Mouse (Mus musculus): ENCODE measurements at regions not wholly inside any gene's neighbourhood (a gene's known extent, or its start where the extent isn't known, plus 50 kb on each side); places are given as distances from the start of the nearest gene placed in this dataset.
A peak's percentile ranks its signal among the peaks of the same experiment; 100 is the strongest.

DNA sequence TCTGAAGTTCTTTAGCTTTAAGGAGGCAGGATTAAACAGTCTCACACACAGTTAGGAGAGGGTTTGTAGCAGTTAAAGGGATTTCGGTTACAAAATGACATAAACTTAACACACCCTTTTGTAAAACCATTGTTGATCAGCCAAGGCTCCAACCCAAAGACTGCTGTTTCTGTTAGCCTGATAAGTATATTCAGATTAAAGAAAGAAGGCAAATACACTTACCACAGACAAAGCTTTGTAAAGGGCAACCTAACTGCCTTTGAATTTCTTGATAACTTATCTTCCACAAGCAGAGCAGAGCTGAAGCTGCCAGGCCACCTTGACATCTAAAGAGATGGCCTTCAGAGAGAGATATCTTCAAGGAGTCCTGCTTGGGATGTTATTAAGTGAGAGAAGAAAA, 229.9 kb upstream of the Trib2 start:
- Histone ChIP-seq H3K27ac (replicated peaks; ENCODE audit: low read depth, low read length) (no peak overlapping the region), H3K4me3 (ENCODE audit: insufficient read depth, low read depth, low read length) (no peak overlapping the region)

DNA sequence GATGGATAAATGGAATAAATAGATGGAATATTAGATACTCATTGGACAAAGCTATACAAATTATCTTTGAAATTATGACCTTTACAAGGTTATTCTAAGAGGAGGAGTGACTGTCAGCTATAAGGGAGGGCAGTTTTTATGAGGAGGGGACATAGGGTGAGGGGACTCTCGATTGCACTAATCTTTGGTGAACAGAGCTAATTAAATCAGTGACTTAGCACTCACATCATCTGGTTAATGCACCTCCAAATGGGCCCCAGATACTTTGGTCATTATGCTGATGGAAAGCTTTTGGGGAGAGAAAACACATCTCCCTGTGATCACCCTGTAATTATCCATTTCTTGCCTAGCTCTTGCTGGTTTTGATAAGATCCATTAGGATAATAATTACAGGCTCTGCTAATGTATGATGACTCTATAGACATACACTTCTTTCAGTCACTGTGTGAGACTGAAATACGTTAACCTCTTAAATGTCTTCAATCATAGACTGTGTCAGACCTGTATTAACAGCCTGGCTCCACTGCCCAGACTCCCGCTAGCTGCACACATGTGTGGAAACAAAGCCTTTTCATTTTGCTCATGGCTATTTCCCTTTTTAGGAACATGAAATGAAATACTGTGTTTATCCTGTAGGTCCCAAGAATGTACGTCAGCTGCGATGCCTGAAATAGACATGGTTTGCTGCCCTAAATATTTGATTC, 229.2 kb upstream of the Trib2 start:
- H3K4me1 ChIP-seq (ENCODE audit: control insufficient read depth, insufficient read depth, insufficient read length, low read length) = peaks cover 12% of the 10 kb centered on the region
- no peak overlapping the region for H3K4me3 ChIP-seq (ENCODE audit: insufficient read depth, low read depth, low read length)
- no peak overlapping the region for H3K27ac ChIP-seq (replicated peaks; ENCODE audit: low read depth, low read length)

More for the DNA sequence above, 229.9 kb upstream of the Trib2 start:
- H3K4me1 ChIP-seq (ENCODE audit: control insufficient read depth, insufficient read depth, insufficient read length, low read length) = peaks cover 10% of the 10 kb centered on the region

GRCm38 (mm10) chr12:16043466-16044214, 226.9 kb upstream of the Trib2 start:
- H3K4me3 ChIP-seq (ENCODE audit: insufficient read depth, low read depth, low read length) = no peak overlapping the region
- H3K27ac ChIP-seq (replicated peaks; ENCODE audit: low read depth, low read length) = no peak overlapping the region
- peaks cover 12% of the 10 kb centered on the region for H3K4me1 ChIP-seq (ENCODE audit: control insufficient read depth, insufficient read depth, insufficient read length, low read length)

GRCm38 (mm10) chr12:16042362-16042761, 225.6 kb upstream of the Trib2 start:
- Histone ChIP-seq H3K4me3 (ENCODE audit: insufficient read depth, low read depth, low read length) (no peak overlapping the region), H3K27ac (replicated peaks; ENCODE audit: low read depth, low read length) (0 out of 2 replicates have a peak overlapping the region, but pooled peaks have one; percentile 61), H3K4me1 (ENCODE audit: control insufficient read depth, insufficient read depth, insufficient read length, low read length) (peaks cover 12% of the 10 kb centered on the region)

DNA sequence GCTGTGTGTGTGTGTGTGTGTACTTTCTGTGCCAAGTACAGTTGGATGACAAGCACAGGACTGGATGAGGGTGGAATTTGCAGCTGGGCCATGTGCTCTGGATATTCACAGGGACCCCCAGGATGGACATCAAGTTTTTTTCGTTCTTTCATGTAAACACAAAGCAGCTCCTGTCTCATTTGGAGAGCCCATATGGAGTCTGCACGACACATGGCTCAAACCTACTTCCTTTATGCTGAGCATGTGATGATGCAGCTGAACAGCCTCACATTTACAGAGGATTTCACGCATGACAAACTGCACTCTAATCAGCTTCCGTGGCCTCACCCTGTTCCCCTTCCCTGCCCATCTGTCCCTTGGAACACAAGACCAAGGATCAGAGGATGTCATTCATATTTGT, 224.4 kb upstream of the Trib2 start:
- Histone ChIP-seq H3K4me3 (ENCODE audit: insufficient read depth, low read depth, low read length) (no peak overlapping the region), H3K4me1 (ENCODE audit: control insufficient read depth, insufficient read depth, insufficient read length, low read length) (peaks cover 12% of the 10 kb centered on the region), H3K27ac (replicated peaks; ENCODE audit: low read depth, low read length) (no peak overlapping the region)

DNA sequence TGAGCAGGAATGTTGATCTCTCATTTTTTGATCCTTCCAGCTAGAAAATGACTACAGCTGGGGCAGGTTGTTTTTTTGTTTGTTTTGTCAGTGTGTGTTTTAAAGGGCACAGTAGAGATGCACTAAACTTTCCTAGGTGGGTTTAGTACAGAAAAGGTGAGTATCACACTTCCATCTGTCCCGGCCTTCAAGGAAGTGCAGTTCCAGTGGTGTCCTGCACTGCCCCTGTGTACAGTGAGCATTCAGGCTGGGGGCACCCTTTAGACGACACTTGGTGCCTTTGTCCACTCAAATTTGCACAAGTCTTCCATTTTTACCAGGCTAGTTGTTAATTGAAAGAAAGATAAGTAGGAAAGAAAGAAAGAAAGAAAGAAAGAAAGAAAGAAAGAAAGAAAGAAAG, 218.8 kb upstream of the Trib2 start:
- Histone ChIP-seq H3K4me1 (ENCODE audit: control insufficient read depth, insufficient read depth, insufficient read length, low read length) (no peaks in the 10 kb centered on the region), H3K4me3 (ENCODE audit: insufficient read depth, low read depth, low read length) (no peak overlapping the region), H3K27ac (replicated peaks; ENCODE audit: low read depth, low read length) (no peak overlapping the region)

GRCm38 (mm10) chr12:16034691-16035515, 218.2 kb upstream of the Trib2 start:
- no peak overlapping the region for H3K4me3 ChIP-seq (ENCODE audit: insufficient read depth, low read depth, low read length)
- H3K4me1 ChIP-seq (ENCODE audit: control insufficient read depth, insufficient read depth, insufficient read length, low read length) = no peaks in the 10 kb centered on the region
- no peak overlapping the region for H3K27ac ChIP-seq (replicated peaks; ENCODE audit: low read depth, low read length)

DNA sequence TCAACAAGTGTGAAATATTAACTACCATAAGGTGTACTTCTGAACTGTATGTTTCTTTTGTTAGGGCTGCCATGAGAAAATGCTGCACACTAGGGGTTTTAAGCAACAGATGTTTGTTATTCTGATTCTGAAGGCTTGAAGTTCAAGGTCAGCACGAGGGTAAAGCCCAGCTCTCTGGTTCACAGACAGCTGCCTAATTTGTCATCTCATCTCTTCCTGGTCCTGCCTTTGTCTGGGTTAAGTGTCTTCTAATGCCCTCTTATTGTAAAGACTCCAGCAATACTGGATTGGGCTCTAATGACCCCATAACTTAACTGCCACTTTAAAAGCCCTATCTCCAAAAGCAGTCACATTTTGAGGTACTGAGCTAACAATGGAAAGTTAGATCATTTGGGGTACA, 209.9 kb upstream of the Trib2 start:
- no peaks in the 10 kb centered on the region for H3K4me1 ChIP-seq (ENCODE audit: control insufficient read depth, insufficient read depth, insufficient read length, low read length)
- no peak overlapping the region for H3K4me3 ChIP-seq (ENCODE audit: insufficient read depth, low read depth, low read length)
- no peak overlapping the region for H3K27ac ChIP-seq (replicated peaks; ENCODE audit: low read depth, low read length)

DNA sequence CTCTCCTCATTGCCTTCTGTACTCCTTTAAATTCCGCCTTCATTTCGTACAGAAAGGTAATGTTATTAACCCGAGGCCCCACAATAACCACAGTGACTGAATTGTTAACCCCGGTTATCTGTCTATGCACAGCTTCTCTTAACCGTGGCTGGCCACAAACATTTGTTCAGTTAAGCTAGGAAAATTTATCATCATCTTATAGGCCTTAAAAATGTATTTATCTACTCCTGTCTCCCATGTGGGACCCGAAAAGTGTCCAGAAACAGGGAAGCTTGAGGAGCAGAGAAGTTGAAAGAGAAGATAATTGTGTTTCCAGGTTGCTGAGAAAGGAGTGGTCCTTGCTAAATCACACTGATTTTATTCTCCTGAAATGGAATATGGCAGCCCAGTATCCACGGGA, 206.6 kb upstream of the Trib2 start:
- H3K4me3 ChIP-seq (ENCODE audit: insufficient read depth, low read depth, low read length) = no peak overlapping the region
- peaks cover 5% of the 10 kb centered on the region for H3K4me1 ChIP-seq (ENCODE audit: control insufficient read depth, insufficient read depth, insufficient read length, low read length)
- H3K27ac ChIP-seq (replicated peaks; ENCODE audit: low read depth, low read length) = no peak overlapping the region

DNA sequence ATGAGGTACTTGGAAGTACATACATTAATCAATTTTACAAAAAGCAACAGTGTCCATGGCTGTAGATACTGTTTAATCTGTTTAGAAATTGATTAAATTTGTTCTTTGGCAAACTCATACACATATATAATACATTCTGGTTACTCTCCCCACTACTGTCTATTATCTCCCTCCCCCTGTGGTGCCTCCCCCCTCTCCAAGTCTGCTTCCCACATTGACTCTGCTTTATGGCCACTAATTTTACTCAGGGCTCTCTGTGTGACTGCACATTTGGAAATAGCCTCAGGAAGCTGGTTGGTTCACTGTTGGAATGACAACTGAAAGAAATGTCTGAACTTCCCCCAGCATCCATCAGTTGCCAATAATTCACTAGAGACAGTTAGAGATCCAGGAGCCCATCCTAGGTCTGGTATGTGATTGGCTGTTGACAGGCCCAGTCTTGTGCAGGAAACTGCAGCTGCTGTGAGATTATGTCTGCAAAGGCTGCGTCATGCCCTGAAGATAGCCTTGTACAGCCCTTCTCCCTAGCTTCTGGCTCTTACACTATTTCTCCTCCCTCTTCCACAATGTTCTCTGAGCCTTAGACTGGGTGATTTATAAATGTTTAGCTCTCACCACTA, 204.6 kb upstream of the Trib2 start:
- Histone ChIP-seq H3K4me3 (ENCODE audit: insufficient read depth, low read depth, low read length) (no peak overlapping the region), H3K27ac (replicated peaks; ENCODE audit: low read depth, low read length) (no peak overlapping the region), H3K4me1 (ENCODE audit: control insufficient read depth, insufficient read depth, insufficient read length, low read length) (peaks cover 5% of the 10 kb centered on the region)

DNA sequence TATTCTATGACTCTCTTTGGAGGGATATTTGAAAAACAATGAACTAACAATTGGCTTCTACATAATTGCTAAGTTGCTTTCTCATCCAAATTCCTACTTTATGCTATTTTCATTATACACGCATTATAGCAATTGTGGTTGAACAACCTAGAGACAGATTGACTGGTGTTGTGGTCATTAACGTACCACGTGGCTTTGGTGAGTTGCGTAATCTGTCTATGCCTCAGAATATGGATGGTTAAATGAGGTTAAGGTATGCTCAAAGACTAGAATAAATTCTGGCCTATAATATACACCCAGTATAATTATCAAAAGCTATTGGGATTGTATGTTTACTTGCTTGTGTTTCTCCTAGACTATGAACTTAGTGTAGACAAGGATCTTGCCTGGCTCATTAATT, 201.5 kb upstream of the Trib2 start:
- peaks cover 5% of the 10 kb centered on the region for H3K4me1 ChIP-seq (ENCODE audit: control insufficient read depth, insufficient read depth, insufficient read length, low read length)
- no peak overlapping the region for H3K4me3 ChIP-seq (ENCODE audit: insufficient read depth, low read depth, low read length)
- no peak overlapping the region for H3K27ac ChIP-seq (replicated peaks; ENCODE audit: low read depth, low read length)

DNA sequence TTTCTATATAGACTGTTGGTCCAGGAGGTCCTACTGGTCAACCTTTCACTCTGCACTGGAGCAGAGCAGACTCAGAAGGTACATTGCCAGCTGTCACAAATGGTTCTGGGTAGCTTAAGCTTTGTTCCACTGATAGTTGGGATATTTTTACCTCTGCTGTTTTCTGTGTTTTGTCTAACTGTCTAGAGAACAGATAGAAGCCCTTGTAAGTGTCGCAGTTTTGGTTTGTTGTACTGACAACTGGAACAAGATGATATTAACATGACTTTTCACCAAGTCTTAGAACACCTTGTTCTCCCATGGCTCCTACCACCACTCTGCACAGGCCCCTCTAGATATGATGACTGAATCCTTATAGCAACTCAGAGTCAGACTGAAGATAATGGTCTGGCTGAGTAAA, 199.9 kb upstream of the Trib2 start:
- H3K4me1 ChIP-seq (ENCODE audit: control insufficient read depth, insufficient read depth, insufficient read length, low read length) = peaks cover 11% of the 10 kb centered on the region
- H3K27ac ChIP-seq (replicated peaks; ENCODE audit: low read depth, low read length) = no peak overlapping the region
- no peak overlapping the region for H3K4me3 ChIP-seq (ENCODE audit: insufficient read depth, low read depth, low read length)

- Histone ChIP-seq H3K27ac (replicated peaks; ENCODE audit: low read depth, low read length) (no peak overlapping the region), H3K4me1 (ENCODE audit: control insufficient read depth, insufficient read depth, insufficient read length, low read length) (peaks cover 15% of the 10 kb centered on the region), H3K4me3 (ENCODE audit: insufficient read depth, low read depth, low read length) (no peak overlapping the region)
Observed at GRCm38 (mm10) chr12:16015596-16015995, 198.9 kb upstream of the Trib2 start.

GRCm38 (mm10) chr12:16014679-16015078, 198.0 kb upstream of the Trib2 start:
- H3K4me1 ChIP-seq (ENCODE audit: control insufficient read depth, insufficient read depth, insufficient read length, low read length) = peaks cover 22% of the 10 kb centered on the region
- no peak overlapping the region for H3K27ac ChIP-seq (replicated peaks; ENCODE audit: low read depth, low read length)
- H3K4me3 ChIP-seq (ENCODE audit: insufficient read depth, low read depth, low read length) = no peak overlapping the region

All from brown adipose tissue, adult 24 weeks (tissue).